Mouse (Mus musculus) liver, adult 2 months (tissue): ENCODE data around the gene 4930524J08Rik.

ENCODE experiments used
- CTCF ChIP-seq: fragments of 200-500 bp; IDR thresholded peaks from 2 replicates; pipeline ENCODE4 v1.5.1; 2011; ENCODE audit warnings: low read depth, low read length, control low read depth
- POLR2A ChIP-seq: fragments of 200-500 bp; IDR thresholded peaks from 2 replicates; pipeline ENCODE4 v1.6.1; 2011; ENCODE audit warnings: low read length, control low read depth; ENCODE audit not compliant: insufficient read depth; ENCODE audit errors: extremely low read depth

DNA sequence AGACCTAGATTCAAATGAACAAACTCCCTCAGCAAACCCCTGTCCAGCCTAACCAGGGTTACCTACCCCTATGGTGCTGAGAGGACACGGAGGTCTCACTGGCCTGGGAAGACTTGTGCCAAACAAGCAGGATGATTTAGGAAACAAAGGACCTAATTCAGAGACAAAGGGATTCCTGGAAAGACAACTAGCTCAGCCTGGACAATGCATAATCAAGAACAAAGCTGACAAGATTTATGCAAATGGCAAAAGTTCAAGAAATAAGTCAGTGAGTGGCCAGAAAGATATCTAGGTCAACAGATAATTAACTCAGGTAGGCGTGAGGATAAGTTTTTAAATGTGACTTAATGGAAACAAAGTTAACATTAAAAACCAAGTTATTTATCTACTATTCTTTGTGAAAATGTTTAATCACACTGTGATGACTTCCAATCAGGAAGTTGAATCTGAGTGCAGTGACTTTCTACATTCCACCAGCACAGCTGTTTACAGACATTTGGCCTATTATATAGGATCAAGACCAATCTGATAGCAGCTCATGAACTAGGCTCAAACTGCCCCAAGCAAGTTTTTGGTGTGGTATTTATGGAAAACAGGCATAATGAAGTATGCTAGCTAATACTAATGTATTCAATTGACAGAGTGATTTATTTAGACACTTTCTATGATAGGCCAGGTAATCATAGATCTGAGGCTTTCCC is 19.5 kb upstream of the 4930524J08Rik start:
- TF ChIP-seq CTCF (no peak), POLR2A (no peak)
